Mouse (Mus musculus): Measurements from ENCODE around the gene Gpatch8.

The Gpatch8 gene

GRCm38 (mm10) chr11:102496732-102497131 lies 59.5 kb downstream of the Gpatch8 start:
- DNase-seq (ENCODE audit: low spot score in 2 of 2), result no peak

DNA sequence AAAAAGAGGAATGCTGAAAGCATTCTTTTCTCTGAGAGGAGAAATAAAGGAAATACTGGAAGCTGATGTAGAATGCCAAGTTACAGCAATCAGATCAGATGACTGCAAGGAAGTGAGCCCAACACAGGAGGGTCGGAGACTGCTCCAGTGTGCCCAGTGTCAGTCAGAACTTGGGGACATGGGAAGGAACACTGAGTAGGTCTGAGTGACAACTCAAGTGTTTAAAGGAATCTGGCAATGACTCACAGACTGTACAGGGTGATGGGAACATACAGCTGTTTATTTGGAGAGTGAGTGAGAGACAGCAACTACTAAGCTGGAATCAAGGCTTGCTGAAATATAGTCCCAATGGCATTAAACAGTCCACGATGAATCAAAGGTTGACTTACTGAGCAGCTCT lies 60.0 kb downstream of the Gpatch8 start:
- DNase-seq (ENCODE audit: low spot score in 2 of 2), result no peak

- DNase-seq (ENCODE audit: low spot score in 2 of 2), result no peak
Observed at GRCm38 (mm10) chr11:102495742-102496141, 60.5 kb downstream of the Gpatch8 start.

GRCm38 (mm10) chr11:102495114-102495513 lies 61.1 kb downstream of the Gpatch8 start:
- no peak for DNase-seq (ENCODE audit: low spot score in 2 of 2)

- DNase-seq (ENCODE audit: low spot score in 2 of 2), result no peak
Observed at GRCm38 (mm10) chr11:102494063-102494650, 62.0 kb downstream of the Gpatch8 start.

- DNase-seq (ENCODE audit: low spot score in 2 of 2), result no peak
Observed at GRCm38 (mm10) chr11:102493241-102493640, 63.0 kb downstream of the Gpatch8 start.

- no peak for DNase-seq (ENCODE audit: low spot score in 2 of 2)
Observed at GRCm38 (mm10) chr11:102487901-102488300, 68.3 kb downstream of the Gpatch8 start.

DNA sequence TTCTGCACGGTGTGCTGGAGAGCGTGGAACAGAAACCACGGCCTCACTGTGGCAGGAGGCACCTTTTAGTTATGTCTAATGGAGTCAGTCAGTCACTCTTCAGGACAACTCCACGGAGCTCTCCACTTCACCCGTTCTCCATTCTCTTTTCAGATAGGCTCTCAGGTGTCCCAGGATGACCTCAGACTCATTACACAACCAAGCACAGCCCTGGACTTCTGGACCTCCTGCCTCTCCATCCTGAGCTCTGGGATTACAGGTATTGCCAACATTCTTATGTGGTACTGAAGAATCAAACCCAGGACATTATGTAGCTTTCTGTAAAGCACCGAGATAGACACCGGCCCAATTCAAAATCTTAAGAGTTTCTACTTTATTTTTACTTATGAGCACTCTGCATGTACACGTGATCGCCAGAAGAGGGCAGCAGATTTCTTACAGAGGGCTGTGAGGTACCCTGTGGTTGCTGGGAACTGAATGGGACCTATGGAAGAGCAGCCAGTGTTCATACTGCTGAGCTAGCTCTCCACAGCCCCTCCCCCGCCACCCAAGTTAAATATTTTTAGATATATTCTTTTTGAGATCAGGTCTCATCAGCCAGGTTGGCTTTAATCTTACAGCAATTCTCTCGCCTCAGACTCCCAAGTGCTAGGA lies 69.3 kb downstream of the Gpatch8 start:
- DNase-seq (ENCODE audit: low spot score in 2 of 2), result peak; percentile 14 to 32

DNA sequence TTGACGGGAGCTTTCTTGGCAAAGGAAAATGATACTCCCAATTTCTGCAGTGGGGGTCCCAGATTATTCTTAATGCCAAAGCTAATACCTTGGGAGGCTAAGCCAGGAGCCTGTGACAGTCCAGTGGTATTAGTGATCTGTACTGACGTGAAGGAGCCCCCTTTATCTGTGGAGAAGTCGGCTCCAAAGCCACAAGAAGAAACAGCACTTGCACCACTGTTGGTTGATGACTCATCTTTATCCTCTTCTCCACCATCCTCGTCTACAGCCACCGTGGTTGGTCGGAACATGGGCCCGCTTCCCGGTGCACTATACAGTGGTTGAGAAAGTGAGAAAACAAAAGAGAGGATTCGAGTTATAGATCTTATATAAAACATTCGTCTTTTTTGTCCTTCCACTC lies 74.4 kb downstream of the Gpatch8 start:
- no peak for DNase-seq (ENCODE audit: low spot score in 2 of 2)

DNA sequence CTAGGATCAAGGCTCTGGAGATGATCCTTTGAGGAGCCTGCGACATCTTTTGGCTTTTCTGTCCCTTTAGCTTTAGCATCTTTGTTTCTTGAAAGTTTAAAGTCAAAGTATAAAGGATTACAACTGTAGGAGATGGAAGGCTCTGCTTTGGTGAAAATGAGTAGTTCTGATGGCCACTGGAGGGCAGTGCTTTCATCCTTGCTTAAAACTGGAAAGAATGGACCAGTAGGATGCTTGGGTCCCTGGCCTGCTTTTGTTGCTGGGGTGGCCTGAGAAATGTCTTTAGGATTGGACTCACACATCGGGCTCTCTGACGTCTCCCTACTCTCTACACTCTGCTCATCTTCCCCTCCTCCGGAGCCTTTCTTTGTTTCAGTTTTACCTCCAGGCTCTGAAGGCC lies 75.3 kb downstream of the Gpatch8 start:
- DNase-seq (ENCODE audit: low spot score in 2 of 2), result no peak

DNA sequence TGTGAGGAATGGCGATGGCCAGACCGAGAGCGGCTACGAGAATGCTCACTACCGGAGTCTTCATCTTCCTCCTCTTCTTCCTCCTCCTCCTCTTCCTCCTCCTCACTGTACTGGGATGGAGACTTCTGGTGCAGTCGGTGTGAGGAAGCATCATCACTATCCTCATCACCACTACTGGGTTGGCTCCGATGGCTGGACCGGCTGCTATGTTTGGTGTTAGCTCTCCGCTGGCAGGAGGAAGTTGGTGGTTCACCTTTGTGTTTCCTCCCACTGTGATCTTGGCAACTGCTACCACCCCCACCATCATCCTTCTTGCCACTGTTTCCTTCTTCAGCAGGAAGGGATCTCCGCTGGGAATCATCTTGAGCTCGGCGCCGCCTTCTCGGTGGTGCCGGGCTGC lies 76.1 kb downstream of the Gpatch8 start:
- no peak for DNase-seq (ENCODE audit: low spot score in 2 of 2)

- DNase-seq (ENCODE audit: low spot score in 2 of 2), result no peak
Observed at GRCm38 (mm10) chr11:102479581-102479980, 76.6 kb downstream of the Gpatch8 start.

DNA sequence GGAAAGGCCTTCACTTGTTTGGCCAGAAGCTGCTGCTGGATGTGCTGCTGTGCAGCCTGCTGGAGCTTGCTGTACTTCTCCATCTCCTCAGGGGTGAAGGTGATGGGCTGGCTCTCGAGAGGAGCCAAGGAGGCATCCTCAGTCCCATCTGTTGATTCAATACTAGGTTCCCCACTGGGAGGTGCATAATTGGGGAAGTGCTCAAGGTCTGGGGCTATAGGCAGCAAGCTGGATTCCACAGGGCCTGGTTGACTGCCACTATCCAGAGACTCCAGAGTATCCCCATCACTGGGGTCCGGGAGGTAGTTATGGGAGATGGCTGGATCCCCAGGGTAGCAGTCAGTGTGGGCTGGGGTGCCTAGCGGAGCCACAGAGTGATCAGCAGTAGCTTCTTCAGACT lies 77.5 kb downstream of the Gpatch8 start:
- no peak for DNase-seq (ENCODE audit: low spot score in 2 of 2)

- DNase-seq (ENCODE audit: low spot score in 2 of 2), result no peak
Observed at GRCm38 (mm10) chr11:102475027-102475426, 81.2 kb downstream of the Gpatch8 start.

DNA sequence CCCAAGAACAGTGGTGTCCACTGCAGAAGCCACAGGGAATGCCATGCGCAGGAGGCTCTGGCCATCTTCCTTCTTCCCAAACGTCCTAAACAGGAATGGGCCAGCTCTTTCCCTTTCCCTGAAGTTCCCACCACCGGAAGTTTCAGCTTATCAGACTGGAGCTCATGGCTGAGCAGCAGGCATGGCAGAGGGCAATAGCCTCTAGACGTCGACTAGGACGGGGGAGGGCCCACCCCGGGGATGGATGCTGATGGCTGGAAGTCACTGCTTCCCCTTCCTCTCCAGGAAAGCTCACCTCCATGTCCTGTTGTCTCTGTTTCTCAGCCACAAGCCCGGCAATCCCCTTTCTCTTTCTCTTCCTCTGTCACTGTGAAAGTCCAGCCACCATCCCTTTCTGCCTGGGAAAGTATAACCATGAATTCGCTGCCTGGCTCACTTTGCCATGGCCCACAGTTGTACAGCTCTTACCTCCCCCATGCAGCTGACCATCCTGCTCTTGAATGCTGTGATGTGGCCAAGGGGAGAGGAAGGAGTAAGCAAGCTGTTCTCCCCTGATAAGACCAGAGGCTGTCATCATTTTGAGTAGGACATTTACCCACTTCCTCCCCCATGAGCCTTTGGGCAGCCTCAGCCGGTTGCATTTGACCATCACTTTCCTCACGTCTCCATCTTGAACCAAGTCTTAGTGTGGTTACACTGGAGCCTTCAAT lies 86.4 kb downstream of the Gpatch8 start, which contains the start of gene Itga2b:
Gene Itga2b, minus strand, starts transcription at position 475 of the 710 bp plus-strand sequence.
- no peak for DNase-seq (ENCODE audit: low spot score in 2 of 2)

DNA sequence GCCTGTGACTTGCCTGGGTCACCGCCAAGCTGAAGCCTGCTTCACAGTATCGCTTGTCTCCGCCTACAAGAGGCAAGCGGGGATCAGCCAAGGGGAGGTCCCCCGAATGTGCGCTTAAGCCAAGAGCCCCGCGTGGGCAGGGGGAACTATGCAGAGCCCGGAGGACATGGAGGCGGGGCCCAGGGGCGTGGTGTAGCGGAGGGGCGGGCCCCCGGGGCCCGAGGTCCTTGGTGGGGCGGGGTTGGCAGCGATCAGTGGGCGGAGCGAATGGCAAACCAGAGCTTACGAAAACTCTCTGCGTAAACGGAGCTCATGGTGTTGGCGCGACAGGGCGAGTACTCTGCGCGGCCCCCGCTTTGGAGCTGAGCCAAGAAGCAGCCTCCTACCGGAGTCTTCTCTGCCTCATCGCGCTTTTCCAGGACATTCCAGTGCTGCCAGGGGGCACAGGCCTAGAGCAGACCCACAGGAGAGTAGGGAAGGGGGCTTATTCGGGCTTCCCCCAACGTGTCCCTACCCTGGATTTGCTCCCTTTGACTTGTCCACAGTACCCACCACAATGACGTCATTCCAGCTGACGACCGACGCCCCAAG lies 89.1 kb downstream of the Gpatch8 start:
- DNase-seq (ENCODE audit: low spot score in 2 of 2), result peak; percentile 93 to 94

- no peak for DNase-seq (ENCODE audit: low spot score in 2 of 2)
Observed at GRCm38 (mm10) chr11:102465713-102466436, 90.3 kb downstream of the Gpatch8 start.

- no peak for DNase-seq (ENCODE audit: low spot score in 2 of 2)
Observed at GRCm38 (mm10) chr11:102464901-102465300, 91.3 kb downstream of the Gpatch8 start.

DNA sequence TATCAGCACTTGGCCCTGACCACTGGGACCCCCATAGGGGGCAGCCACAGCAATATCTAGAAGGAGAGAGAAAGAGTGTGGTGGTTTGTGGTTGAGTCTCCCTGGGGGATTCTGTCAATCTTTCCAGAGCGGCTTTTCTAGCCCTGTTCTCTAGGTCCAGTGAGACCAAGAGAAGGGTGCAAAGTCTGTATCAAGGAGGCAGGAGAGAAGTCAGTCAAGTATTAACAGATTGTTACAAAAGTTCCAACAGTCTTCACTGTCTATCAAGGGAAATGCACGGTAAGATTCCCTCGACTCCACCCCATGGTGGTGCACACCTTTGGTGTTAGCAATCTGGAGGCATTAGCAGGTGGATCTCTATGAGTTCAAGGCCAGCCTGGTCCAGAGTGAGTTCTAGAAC lies 94.4 kb downstream of the Gpatch8 start:
- no peak for DNase-seq (ENCODE audit: low spot score in 2 of 2)

GRCm38 (mm10) chr11:102460541-102460940 lies 95.7 kb downstream of the Gpatch8 start:
- DNase-seq (ENCODE audit: low spot score in 2 of 2), result no peak

DNA sequence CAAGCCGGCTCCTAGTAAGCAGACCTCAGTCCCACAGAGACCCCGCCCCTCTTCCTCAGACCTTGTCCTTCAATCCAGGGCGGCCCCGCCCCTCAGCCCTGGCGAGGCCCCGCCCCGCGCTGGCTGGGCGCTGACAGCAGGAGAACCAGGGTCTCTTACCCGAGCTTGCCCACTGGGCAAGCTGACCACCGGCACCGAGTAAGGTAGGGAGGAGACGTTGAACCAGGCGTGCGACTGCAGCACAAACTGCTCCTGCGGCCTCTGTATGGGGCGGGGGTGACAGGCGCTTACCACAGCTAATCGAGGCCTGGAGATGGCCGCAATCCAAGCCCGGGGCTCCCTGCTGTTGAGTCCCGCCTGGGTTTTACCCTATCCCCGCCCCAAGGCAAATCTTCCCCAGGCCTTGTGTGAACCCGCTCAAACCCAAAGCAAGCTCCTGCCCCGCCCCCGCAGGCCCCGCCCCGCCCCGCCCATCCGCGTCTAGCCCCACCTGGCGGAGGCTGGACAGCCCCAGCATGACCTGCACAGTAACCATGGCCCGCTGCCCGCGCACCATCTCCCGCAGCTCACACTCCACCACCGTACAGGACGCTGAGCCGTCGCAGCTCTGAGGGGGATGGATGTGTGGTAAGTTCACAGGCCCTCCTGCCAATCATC lies 100.3 kb downstream of the Gpatch8 start:
- peak; percentile 40 to 47 for DNase-seq (ENCODE audit: low spot score in 2 of 2)
